Mouse (Mus musculus): ENCODE data around the gene Lrpprc. TPM values are rescaled to one million over a fixed set of nuclear protein-coding genes. Genes with fewer than 3 reads are reported as not detected.

The Lrpprc gene
- polyA plus RNA-seq (2012; ENCODE audit: low replicate concordance): 5.2 and 6.4 TPM in 2 replicates

DNA sequence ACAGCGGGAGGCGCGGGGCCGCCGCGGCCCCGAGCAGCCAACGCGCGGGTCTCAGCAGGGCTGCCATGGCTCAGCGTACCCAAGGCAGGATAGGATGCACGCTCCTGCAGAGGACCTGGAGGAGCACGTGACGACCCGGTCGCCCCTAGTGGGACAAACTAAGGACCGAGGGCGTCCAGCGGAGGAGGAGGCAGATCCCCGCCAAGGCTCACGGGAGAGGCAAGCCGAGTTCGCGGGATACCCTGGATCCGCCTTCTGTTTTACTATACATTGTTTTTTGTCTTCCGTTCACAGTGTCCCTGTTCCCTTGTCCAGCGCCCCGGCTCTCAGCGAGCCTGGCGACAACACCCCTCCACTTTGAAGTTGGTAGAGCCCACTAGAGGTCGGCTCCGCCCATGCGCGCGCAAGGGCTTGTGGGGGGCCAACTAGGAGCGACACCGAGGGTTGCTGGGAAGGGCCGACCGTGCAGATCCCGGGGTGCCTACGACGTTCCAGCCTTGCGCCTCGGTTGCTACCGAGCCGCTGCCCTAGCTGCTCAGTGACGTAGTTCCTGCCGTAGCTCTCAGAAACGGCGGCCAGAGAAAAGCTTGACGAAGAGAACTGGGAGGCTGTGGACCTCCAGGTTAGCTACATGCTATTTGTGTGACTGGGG is at the start of gene Lrpprc:
Gene Lrpprc, minus strand, starts transcription at position 343 of the 652 bp plus-strand sequence.

DNA sequence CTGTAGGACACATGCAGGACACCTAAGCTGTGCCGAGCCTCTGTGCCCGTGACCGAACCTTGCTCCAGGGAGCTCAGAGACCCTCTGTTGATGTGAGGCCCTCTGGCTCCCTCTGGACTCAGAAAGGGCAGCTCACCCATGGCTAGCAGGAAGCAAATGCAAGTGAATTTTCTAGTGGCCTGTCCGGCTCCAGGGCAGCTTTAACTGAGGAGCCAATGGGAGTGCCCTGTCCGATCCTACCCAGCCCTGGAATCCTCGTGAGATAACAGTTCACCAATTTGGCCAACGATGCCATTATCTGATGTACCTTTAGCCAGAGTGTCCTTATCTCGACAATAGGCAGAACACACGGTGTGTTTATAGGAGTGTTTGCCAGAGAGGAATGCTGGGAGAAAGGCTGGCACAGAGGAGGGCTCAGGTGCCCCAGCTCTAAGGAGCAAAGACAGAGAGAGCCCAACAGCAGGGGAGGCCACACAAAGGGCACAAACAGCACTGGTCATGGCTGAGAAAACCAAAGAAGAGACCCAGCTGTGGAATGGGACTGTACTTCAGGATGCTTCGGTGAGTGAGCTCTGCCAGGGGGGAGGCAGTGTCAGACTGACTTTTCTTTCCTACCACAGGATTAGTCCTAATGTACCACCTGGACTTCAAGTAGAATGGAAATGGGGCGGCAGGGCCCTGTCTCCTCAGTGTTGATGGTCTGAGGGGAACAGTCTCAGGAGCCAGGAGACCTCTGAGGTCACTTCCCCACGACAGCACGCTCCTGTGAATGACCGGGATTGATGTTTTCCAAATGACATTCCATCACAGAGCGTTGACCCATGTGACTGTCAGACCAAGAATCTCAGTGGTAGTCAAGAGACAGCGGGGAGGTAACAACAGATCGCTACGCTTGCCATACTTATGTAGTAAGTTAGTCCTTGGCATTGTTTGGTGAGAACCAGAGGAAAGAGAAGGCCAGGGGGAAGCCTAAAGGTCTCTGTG is 107.6 kb downstream of the Lrpprc start, which contains the start of gene Abcg5:
Gene Abcg5, minus strand, starts transcription at position 278 of the 984 bp plus-strand sequence.

DNA sequence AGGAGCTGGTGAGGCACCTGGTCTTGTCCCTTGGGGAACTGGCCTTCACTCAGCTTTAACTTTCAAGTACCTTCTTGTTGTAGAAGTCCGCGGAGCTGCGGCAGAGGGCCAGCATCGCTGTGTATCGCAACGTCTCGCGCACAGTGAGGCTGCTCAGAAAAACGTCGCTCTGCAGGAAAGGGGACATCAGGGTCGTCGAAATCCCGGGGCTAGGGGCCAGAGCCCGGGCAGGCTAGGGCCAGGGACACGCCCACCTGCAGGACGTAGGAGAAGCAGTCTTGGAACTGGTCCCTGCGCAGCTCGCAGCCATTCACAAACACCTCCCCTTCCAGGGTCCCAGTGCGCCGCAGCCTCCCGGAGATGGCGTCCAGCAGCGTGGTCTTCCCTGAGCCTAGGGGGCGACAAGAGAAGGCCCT is 114.6 kb downstream of the Lrpprc start, which contains the start of gene Abcg8:
Gene Abcg8, plus strand, starts transcription at position 352 of the 416 bp plus-strand sequence.

Other genes starting within 250 kb of the Lrpprc start
- 0.51 TPM in 1 of 2 replicates, not detected in the other for gene Dync2li1, start 164.3 kb downstream of the Lrpprc start, polyA plus RNA-seq (2012; ENCODE audit: low replicate concordance)
- not detected in 2 replicates for gene Abcg8, start 114.5 kb downstream of the Lrpprc start, polyA plus RNA-seq (2012; ENCODE audit: low replicate concordance)
- gene Abcg5, start 107.8 kb downstream of the Lrpprc start, polyA plus RNA-seq (2012; ENCODE audit: low replicate concordance): not detected in 2 replicates
- 20.4 and 39.6 TPM in 2 replicates for gene Ppm1b, start 166.0 kb upstream of the Lrpprc start, polyA plus RNA-seq (2012; ENCODE audit: low replicate concordance)
- 0.05 TPM in 1 of 2 replicates, not detected in the other for gene Slc3a1, start 237.6 kb upstream of the Lrpprc start, polyA plus RNA-seq (2012; ENCODE audit: low replicate concordance)

Data from hematopoietic multipotent progenitor cell, adult 10-12 weeks (in vitro differentiated cells).